Mouse (Mus musculus) heart, postnatal 0 days (tissue): ENCODE results near the gene Lamp1. TPM values are rescaled to one million over a fixed set of nuclear protein-coding genes. Genes with fewer than 3 reads are reported as not detected.

Experiments
- ATAC-seq: fragments of 200-750 bp; cut with Nextera tagmentation; 2 replicates; pipeline ENCODE4 v1.8.0; 2017; ENCODE audit warnings: low read depth, moderate number of reproducible peaks, moderate library complexity; ENCODE audit not compliant: insufficient read depth
- DNase-seq: peaks from one replicate; pipeline ENCODE4 v3.0.0-alpha.2; 2016; ENCODE audit warnings: low spot score
- H3K27ac ChIP-seq: fragments of 300-500 bp; sonication (generic); 2 replicates; pipeline ENCODE4 v1.5.1; 2014; ENCODE audit warnings: low read depth, mild to moderate bottlenecking
- H3K27me3 ChIP-seq: fragments of 300-500 bp; sonication (generic); 2 replicates; pipeline ENCODE4 v1.6.1; 2014; ENCODE audit warnings: low read length, mixed read lengths; ENCODE audit not compliant: control insufficient read depth, insufficient read depth
- H3K36me3 ChIP-seq: fragments of 300-500 bp; sonication (generic); replicated peaks from 2 replicates; pipeline ENCODE4 v1.6.1; 2014; ENCODE audit warnings: low read length, mixed read lengths; ENCODE audit not compliant: control insufficient read depth, insufficient read depth
- H3K4me1 ChIP-seq: fragments of 300-500 bp; sonication (generic); 2 replicates; pipeline ENCODE4 v1.6.1; 2014; ENCODE audit warnings: antibody characterized with exemption; ENCODE audit not compliant: control insufficient read depth, insufficient read depth
- H3K4me2 ChIP-seq: fragments of 300-500 bp; sonication (generic); 2 replicates; pipeline ENCODE4 v1.6.1; 2014; ENCODE audit warnings: low read depth, mild to moderate bottlenecking, low read length, moderate library complexity
- H3K4me3 ChIP-seq: fragments of 300-500 bp; sonication (generic); 2 replicates; pipeline ENCODE4 v1.5.1; 2014; ENCODE audit warnings: low read depth, low read length
- H3K9ac ChIP-seq: fragments of 300-500 bp; sonication (generic); replicated peaks from 2 replicates; pipeline ENCODE4 v1.6.1; 2014; ENCODE audit warnings: low read depth, low read length, mixed read lengths
- H3K9me3 ChIP-seq: fragments of 300-500 bp; sonication (generic); replicated peaks from 2 replicates; pipeline ENCODE4 v1.6.1; 2016; ENCODE audit warnings: low read length; ENCODE audit not compliant: control insufficient read depth
- CTCF ChIP-seq: IDR thresholded peaks from 2 replicates; pipeline ENCODE4 v1.5.1; 2016; ENCODE audit warnings: antibody characterized with exemption, control low read depth, low read depth
- EP300 ChIP-seq: IDR thresholded peaks from 2 replicates; pipeline ENCODE4 v1.6.1; 2016; ENCODE audit warnings: antibody characterized with exemption, low read depth
- WGBS: fragments of 180-500 bp; shearing (Covaris S2); extraction: QIAGEN DNeasy Blood & Tissue Kit; methylation state at CpG from one replicate; pipeline ENCODE4 v1.1.7; 2014; 5-methylcytosine and 5-hydroxymethylcytosine counted together
- polyA plus RNA-seq: library from polyadenylated mRNA; unstranded; fragments of >200 nt; fragmentation: Nextera tagmentation; extraction: Ambion mirVana; gene quantifications from 2 replicates; pipeline ENCODE4 v1.2.1, GENCODE M21; 2015
- total RNA-seq: library from RNA; depleted of rRNA; stranded (reverse); fragments of >200 nt; gene quantifications from 2 replicates; pipeline ENCODE4 v1.2.3, GENCODE M21; 2014; ENCODE audit warnings: low replicate concordance

Lamp1 gene
- total and polyA plus RNA-seq, 2 experiments from 2014 or later, result 267 to 327 TPM

DNA sequence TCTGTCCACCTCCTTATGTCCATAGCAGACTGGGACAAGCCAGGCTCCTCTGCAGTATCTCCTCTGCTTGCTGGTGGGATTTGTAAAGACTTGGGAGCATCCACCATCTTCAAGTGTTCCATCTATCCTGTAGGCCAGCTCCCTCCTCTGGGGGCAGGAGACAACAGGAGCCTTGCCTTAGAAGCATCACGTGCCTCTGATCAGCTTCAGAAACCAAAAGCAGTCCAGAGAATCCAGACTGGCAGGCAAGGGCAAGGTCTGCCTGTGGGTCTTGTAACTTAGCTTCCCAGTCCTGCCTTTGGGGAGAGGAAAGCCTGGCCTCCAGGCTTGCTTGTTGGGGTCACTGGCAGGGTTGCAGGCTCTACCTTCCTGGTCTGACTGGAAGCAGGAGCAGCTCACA is 16.7 kb downstream of the Lamp1 start:
- TF ChIP-seq EP300 (no peak), CTCF (no peak)
- ATAC-seq, result no peak
- Histone ChIP-seq H3K9ac (no peak overlapping the region), H3K4me2 (no peak overlapping the region), H3K9me3 (no peaks in the 10 kb centered on the region), H3K36me3 (peaks cover 62% of the 10 kb centered on the region), H3K4me3 (no peak overlapping the region), H3K27me3 (no peaks in the 10 kb centered on the region), H3K4me1 (peaks cover 13% of the 10 kb centered on the region; the same call in 1 of the 2 replicates), H3K27ac (no peak overlapping the region)
- DNase-seq, result no peak
- 83% methylated on average over 1 of the region's 1 CpGs for WGBS

DNA sequence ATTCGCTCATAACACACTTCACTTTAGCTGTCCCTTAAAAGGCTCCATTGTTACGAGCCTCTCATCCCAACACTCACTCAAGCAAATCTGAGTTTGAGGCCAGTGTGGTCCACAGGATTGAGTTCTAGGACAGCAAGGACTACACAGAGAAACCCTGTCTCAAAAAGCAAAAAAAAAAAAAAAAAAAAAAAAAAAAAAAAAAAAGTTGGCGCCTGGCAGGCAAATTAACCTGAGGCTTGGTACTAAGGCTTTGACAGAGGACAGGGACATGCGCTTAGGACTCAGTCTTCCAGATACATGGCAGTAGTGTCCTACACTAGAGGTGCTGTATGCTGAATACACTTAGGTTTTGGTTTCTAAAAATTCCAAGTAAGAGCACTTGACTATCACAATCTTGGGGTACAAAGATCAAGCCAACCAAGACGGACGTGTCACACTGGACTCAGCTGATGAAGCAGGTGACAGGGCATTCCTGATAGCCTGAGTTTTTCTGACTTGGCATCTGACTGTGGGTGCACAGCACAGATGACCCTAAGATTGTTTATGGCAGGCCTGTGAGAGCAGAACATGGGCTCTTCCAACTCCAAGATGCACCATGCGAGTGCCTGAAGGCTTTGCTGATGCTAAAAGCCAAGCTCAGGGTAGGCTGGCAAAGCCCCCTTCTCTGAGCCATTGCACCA is 18.4 kb downstream of the Lamp1 start:
- no peak for ATAC-seq
- no peak for TF ChIP-seq EP300
- no peak for TF ChIP-seq CTCF
- Histone ChIP-seq H3K36me3 (peaks cover 48% of the 10 kb centered on the region), H3K4me3 (no peak overlapping the region), H3K9ac (no peak overlapping the region), H3K9me3 (no peaks in the 10 kb centered on the region), H3K27ac (no peak overlapping the region), H3K4me1 (peaks cover 24% of the 10 kb centered on the region), H3K4me2 (no peak overlapping the region), H3K27me3 (no peaks in the 10 kb centered on the region)
- 87% methylated on average over 7 of the region's 7 CpGs for WGBS
- no peak for DNase-seq

DNA sequence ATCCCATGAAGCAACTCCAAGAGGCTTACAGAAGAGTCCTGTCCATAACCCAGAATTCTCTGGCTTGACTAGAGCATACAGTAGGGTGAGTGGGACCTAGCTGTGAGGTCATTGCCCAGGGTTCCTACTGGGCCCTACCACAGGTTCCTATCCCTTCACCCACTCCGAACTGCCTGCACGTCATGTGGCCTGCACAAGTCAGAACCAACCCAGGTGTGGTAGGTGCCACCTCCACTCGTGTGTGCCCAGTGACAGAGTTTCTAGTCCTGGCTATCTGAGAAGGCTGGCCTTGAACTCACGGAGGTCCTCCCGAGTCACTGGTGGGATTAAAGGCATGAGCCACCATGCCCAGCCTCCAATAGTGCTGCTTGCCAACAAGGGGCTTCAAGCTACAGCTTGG is 19.2 kb downstream of the Lamp1 start:
- TF ChIP-seq EP300 (no peak), CTCF (no peak)
- H3K4me2 ChIP-seq, result no peak overlapping the region
- no peaks in the 10 kb centered on the region for H3K27me3 ChIP-seq
- H3K27ac ChIP-seq, result no peak overlapping the region
- H3K4me1 ChIP-seq, result peaks cover 24% of the 10 kb centered on the region
- H3K9ac ChIP-seq, result no peak overlapping the region
- WGBS, result 93% methylated on average over 5 of the region's 5 CpGs
- H3K9me3 ChIP-seq, result no peaks in the 10 kb centered on the region
- H3K36me3 ChIP-seq, result peaks cover 40% of the 10 kb centered on the region
- no peak for DNase-seq
- no peak overlapping the region for H3K4me3 ChIP-seq
- ATAC-seq, result no peak

DNA sequence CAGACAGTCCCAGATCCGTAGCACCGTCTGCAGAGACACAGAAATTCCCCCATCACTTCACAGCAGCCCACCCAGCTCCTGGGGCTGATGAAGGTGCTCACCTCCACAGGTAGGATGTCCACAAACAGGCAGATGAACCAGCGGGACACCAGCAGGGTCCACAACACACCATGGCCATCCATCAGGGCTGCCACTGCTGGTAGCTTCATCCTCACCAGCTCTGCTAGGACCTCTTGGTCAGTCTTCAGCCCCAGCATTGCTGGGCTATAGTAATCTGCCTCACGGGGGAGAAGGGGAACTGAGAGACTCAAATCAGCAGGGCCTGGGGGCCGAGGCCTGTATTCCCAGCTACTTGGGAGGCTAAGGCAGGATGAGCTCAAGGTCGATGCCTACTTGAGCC is 20.5 kb downstream of the Lamp1 start:
- DNase-seq, result no peak
- Histone ChIP-seq H3K27ac (no peak overlapping the region), H3K9me3 (no peaks in the 10 kb centered on the region), H3K4me1 (peaks cover 24% of the 10 kb centered on the region), H3K9ac (no peak overlapping the region), H3K27me3 (no peaks in the 10 kb centered on the region), H3K36me3 (peaks cover 27% of the 10 kb centered on the region), H3K4me2 (no peak overlapping the region), H3K4me3 (no peak overlapping the region)
- TF ChIP-seq EP300 (no peak), CTCF (no peak)
- 63% methylated on average over 6 of the region's 6 CpGs for WGBS
- no peak for ATAC-seq

DNA sequence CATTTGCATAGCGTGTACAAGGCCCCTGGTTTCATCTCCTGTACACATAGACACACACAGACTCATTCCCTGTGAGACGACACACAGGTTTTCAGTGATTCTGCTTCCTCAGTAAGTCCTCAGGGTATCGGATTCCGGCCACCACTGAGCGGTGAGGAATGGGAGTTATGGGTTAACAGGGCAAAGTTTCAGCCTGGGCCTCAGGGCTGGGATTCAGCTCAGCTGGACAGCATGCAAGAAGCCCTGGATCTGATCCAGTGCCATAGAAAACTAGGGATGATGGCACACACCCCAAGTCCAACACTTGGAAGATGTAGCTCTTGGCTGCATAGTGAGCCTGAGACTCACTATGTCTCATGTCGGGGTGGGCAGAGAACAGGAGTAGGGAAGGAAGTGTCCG is 21.0 kb downstream of the Lamp1 start:
- TF ChIP-seq CTCF, result no peak
- no peak for TF ChIP-seq EP300
- no peak overlapping the region for H3K4me2 ChIP-seq

DNA sequence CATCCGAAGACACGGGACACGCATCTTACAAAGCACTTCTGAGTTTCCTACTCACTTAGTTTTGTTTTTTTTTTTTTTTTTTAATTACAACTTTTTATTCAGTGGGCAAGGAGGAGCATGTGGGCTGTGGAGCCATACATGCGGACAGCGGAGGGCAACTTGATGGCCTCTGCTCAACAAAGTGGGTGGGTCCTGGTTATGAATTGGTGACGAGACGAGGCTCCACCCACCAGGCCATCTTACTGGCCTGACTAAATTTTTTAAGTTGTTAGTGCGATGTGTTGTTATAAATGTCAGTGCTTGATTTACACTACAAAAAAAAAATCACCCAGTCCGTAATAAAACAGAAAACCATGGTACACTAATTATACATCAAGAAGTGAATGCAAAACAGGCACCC is 21.4 kb downstream of the Lamp1 start:
- H3K36me3 ChIP-seq, result peaks cover 17% of the 10 kb centered on the region
- no peak for ATAC-seq
- H3K4me1 ChIP-seq, result peaks cover 24% of the 10 kb centered on the region
- H3K27me3 ChIP-seq, result no peaks in the 10 kb centered on the region
- no peak overlapping the region for H3K4me2 ChIP-seq
- peak overlapping the region; percentile 56 for H3K27ac ChIP-seq
- WGBS, result 62% methylated on average over 9 of the region's 9 CpGs
- H3K4me3 ChIP-seq, result no peak overlapping the region
- no peak for DNase-seq
- TF ChIP-seq EP300 (no peak), CTCF (no peak)
- no peaks in the 10 kb centered on the region for H3K9me3 ChIP-seq
- H3K9ac ChIP-seq, result 0 out of 2 replicates have a peak overlapping the region, but pooled peaks have one; percentile 3

More for the DNA sequence above, 21.0 kb downstream of the Lamp1 start:
- Histone ChIP-seq H3K9me3 (no peaks in the 10 kb centered on the region), H3K4me1 (peaks cover 24% of the 10 kb centered on the region), H3K27ac (no peak overlapping the region), H3K9ac (no peak overlapping the region), H3K36me3 (peaks cover 22% of the 10 kb centered on the region), H3K27me3 (no peaks in the 10 kb centered on the region), H3K4me3 (no peak overlapping the region)
- ATAC-seq (no peak), DNase-seq (no peak)
- 62% methylated on average over 7 of the region's 7 CpGs for WGBS
